Mouse (Mus musculus) forebrain, postnatal 0 days (tissue): ENCODE measurements at regions not wholly inside any gene's neighbourhood (a gene's known extent, or its start where the extent isn't known, plus 50 kb on each side); places are given as distances from the start of the nearest gene placed in this dataset.
A peak's percentile ranks its signal among the peaks of the same experiment; 100 is the strongest.

Source experiments
- ATAC-seq: fragments of 200-750 bp; cut with Nextera tagmentation; 2 replicates; pipeline ENCODE4 v1.8.0; 2017; ENCODE audit warnings: mild to moderate bottlenecking, moderate library complexity
- DNase-seq: peaks from one replicate; pipeline ENCODE4 v3.0.0-alpha.2; 2015
- H3K27ac ChIP-seq: fragments of 300-500 bp; sonication (generic); 2 replicates; pipeline ENCODE4 v1.5.1; 2014; ENCODE audit warnings: low read depth, mild to moderate bottlenecking, antibody characterized with exemption, low read length, moderate library complexity, mixed read lengths
- H3K27me3 ChIP-seq: fragments of 300-500 bp; sonication (generic); 2 replicates; pipeline ENCODE4 v1.6.1; 2014; ENCODE audit warnings: mild to moderate bottlenecking, low read length, mixed read lengths; ENCODE audit not compliant: insufficient read depth
- H3K36me3 ChIP-seq: fragments of 300-500 bp; sonication (generic); 2 replicates; pipeline ENCODE4 v1.6.1; 2014; ENCODE audit warnings: mild to moderate bottlenecking, moderate library complexity; ENCODE audit not compliant: insufficient read depth
- H3K4me1 ChIP-seq: fragments of 300-500 bp; sonication (generic); 2 replicates; pipeline ENCODE4 v1.6.1; 2014; ENCODE audit warnings: antibody characterized with exemption; ENCODE audit not compliant: insufficient read depth
- H3K4me2 ChIP-seq: fragments of 300-500 bp; sonication (generic); 2 replicates; pipeline ENCODE4 v1.6.1; 2014; ENCODE audit warnings: low read depth, mild to moderate bottlenecking, moderate library complexity
- H3K4me3 ChIP-seq: fragments of 300-500 bp; sonication (generic); 2 replicates; pipeline ENCODE4 v1.5.1; 2014; ENCODE audit warnings: low read depth, low read length, mixed read lengths
- H3K9ac ChIP-seq: fragments of 300-500 bp; sonication (generic); 2 replicates; pipeline ENCODE4 v1.6.1; 2014; ENCODE audit warnings: mild to moderate bottlenecking
- H3K9me3 ChIP-seq: fragments of 300-500 bp; sonication (generic); 2 replicates; pipeline ENCODE4 v1.6.1; 2016; ENCODE audit warnings: low read length
- CTCF ChIP-seq: sonication (generic); IDR thresholded peaks from 2 replicates; pipeline ENCODE4 v1.5.1; 2016; ENCODE audit warnings: antibody characterized with exemption, control low read depth, low read depth
- WGBS: fragments of 180-500 bp; shearing (Covaris S2); extraction: QIAGEN DNeasy Blood & Tissue Kit; methylation state at CpG from one replicate; pipeline ENCODE4 v1.1.7; 2014; 5-methylcytosine and 5-hydroxymethylcytosine counted together

DNA sequence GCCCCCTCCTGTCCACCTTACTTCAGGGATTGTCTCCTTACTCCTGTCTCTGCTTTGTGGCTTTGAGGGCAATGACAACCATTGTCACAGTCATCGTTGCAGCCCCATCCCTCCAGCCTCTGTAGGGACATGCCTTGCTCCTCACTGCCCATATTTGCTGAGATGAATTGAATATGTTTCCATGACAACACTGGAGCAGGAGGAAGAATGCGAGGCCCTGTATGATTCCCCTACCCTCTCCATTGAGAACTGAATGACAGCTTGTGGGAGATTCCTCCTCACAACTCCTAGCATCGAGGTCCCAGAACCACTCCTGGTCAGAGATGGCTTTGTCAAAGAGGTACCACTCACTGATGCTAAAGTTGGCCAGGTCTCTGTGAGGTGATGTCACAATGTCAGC is 132.2 kb downstream of the Kdr start:
- Histone ChIP-seq H3K27ac (no peak overlapping the region), H3K4me3 (no peak overlapping the region), H3K27me3 (no peaks in the 10 kb centered on the region), H3K9ac (no peak overlapping the region), H3K36me3 (no peaks in the 10 kb centered on the region), H3K9me3 (no peaks in the 10 kb centered on the region), H3K4me2 (no peak overlapping the region), H3K4me1 (no peaks in the 10 kb centered on the region)
- TF ChIP-seq CTCF = no peak
- WGBS = 23% methylated on average over 3 of the region's 3 CpGs
- ATAC-seq = peak; percentile 85
- DNase-seq = peak; percentile 43

DNA sequence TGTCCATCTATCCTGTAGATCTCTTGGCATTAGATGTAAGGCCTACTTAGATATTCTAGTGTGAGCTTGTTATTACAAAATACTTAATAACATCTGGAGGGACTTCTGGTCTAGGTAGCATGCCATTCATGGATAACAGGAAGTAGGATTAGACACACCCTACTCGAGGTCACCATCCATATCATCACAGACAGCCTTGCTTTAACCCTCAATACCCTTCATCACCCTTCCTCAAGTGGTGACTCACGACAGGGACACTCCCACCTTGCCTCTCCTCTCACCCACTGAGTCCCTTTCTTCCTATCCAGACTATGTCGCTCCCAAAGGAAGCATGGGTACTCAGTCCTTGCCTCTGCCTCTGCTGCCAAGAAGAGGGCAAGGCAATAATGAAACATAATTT is 134.5 kb downstream of the Kdr start:
- no peak for DNase-seq
- H3K4me1 ChIP-seq = no peaks in the 10 kb centered on the region
- no peaks in the 10 kb centered on the region for H3K36me3 ChIP-seq
- no peak for ATAC-seq
- H3K27ac ChIP-seq = no peak overlapping the region
- TF ChIP-seq CTCF = no peak
- WGBS = 79% methylated on average over 3 of the region's 3 CpGs
- no peak overlapping the region for H3K4me2 ChIP-seq
- no peak overlapping the region for H3K4me3 ChIP-seq
- no peak overlapping the region for H3K9ac ChIP-seq
- no peaks in the 10 kb centered on the region for H3K27me3 ChIP-seq
- no peaks in the 10 kb centered on the region for H3K9me3 ChIP-seq

DNA sequence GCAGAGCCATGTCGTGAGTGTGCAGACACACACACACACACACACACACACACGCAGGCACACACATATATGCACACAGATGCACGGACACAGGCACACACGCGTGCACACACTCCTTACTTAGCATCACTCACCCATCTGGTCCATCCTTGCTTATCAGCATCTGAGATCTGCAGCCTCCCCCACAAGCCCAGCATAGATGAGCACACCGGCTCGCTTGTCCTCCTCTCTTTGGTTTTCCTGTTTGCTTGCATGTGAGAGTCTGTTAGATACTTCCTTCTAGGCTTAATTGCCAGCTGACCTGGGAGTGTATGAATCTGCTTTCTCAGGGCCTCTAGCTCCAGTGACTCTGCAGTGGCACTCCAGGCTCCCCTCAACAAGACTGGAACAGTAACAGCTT is 137.8 kb downstream of the Kdr start:
- no peaks in the 10 kb centered on the region for H3K4me1 ChIP-seq
- no peak overlapping the region for H3K4me2 ChIP-seq
- no peaks in the 10 kb centered on the region for H3K27me3 ChIP-seq
- H3K4me3 ChIP-seq = no peak overlapping the region
- H3K27ac ChIP-seq = no peak overlapping the region
- no peaks in the 10 kb centered on the region for H3K9me3 ChIP-seq
- ATAC-seq (no peak), DNase-seq (no peak)
- 95% methylated on average over 7 of the region's 7 CpGs for WGBS
- no peaks in the 10 kb centered on the region for H3K36me3 ChIP-seq
- H3K9ac ChIP-seq = no peak overlapping the region
- no peak for TF ChIP-seq CTCF

DNA sequence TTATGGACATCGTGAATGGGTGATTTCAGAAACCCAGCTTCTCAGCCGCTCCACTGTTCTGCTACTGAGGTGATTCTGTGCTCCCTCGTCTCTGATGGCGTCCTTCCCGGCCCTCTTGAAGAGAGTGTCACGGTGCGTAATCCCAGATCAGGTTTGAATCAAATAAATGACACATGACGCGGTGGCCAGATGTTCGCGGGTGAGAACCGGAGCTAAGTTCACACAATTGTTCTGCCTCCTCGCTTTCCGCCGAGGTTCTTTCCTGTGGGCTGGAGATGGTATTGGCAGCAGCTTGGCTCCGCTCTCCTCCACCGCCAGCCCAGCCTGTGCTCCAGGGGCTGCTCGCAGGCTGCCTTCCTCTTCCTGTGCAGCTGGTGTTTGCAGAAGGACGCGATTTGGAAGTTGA is 142.7 kb downstream of the Kdr start:
- no peaks in the 10 kb centered on the region for H3K9me3 ChIP-seq
- ATAC-seq = peak; percentile 61; the same call in 1 of the 2 replicates
- H3K4me1 ChIP-seq = no peaks in the 10 kb centered on the region
- H3K9ac ChIP-seq = no peak overlapping the region
- no peaks in the 10 kb centered on the region for H3K36me3 ChIP-seq
- no peak overlapping the region for H3K27ac ChIP-seq
- peak overlapping the region; percentile 2; the same call in 1 of the 2 replicates for H3K4me2 ChIP-seq
- H3K27me3 ChIP-seq = no peaks in the 10 kb centered on the region
- no peak for TF ChIP-seq CTCF
- no peak overlapping the region for H3K4me3 ChIP-seq
- 73% methylated on average over 20 of the region's 20 CpGs for WGBS
- no peak for DNase-seq

DNA sequence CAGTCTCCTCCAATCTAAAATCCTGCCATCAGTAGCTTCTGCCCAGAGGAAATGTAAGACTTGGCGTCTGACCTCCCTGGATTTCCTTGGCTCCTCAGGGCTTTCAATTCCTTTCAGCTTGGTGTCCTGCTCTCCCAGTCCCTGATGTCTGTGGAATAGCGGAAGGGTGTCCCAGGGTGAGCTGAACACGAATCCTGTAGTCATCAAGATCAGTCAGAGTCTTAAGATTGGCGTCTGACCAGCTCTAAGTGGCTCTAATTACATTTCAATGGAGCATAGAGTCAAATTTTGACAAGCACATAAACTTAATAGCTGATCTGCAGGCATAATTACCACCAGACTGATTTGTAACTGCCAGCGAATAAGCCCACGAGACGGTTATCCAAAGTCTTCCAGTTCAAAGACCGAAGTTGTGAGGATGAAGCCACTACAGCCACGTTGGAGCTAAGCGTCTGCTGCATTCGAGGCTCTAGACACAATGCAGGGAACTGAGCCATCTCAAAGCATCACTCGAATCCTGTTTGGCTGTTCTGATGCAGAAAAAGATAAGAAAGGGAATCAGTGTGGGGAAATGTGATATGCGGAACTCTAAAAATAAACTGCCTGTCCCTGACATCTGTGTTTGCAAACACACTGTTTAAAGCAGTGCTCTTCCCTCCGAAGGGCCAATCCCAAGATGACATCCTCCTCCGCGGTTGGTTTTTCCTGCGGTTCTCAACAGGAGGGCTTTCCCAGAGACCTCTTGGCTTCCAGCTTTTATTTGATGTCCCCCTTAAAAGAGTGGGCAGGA is 143.3 kb downstream of the Kdr start:
- Histone ChIP-seq H3K27ac (0 out of 2 replicates have a peak overlapping the region, but pooled peaks have one; percentile 29), H3K9me3 (no peaks in the 10 kb centered on the region), H3K9ac (no peak overlapping the region), H3K27me3 (no peaks in the 10 kb centered on the region), H3K4me2 (peak overlapping the region; percentile 2; the same call in 1 of the 2 replicates), H3K4me1 (no peaks in the 10 kb centered on the region), H3K4me3 (no peak overlapping the region), H3K36me3 (no peaks in the 10 kb centered on the region)
- DNase-seq = peak; percentile 50
- 50% methylated on average over 17 of the region's 17 CpGs for WGBS
- no peak for TF ChIP-seq CTCF
- ATAC-seq = peak; percentile 64

DNA sequence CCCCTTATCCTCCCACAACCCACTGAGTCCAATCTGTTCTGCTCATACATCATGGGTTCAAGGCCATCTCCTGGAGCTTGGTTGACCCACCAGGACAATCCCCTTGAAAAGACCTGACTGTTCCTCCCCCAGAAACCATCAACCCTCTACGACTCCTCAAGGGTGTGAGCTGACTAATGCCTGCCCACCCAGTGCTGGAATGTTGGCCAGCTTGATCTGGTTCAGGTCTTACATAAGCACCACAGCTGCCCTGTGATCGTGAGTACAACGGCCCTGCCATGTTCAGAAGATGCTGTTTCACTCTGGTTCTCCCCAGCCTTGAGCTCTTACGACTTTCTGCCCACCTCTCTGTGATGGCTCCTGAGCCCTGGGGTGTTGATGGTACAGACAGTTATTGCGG is 145.9 kb downstream of the Kdr start:
- no peak overlapping the region for H3K4me2 ChIP-seq
- H3K36me3 ChIP-seq = no peaks in the 10 kb centered on the region
- WGBS = 93% methylated on average over 5 of the region's 5 CpGs
- no peaks in the 10 kb centered on the region for H3K9me3 ChIP-seq
- H3K4me1 ChIP-seq = no peaks in the 10 kb centered on the region
- no peak overlapping the region for H3K27ac ChIP-seq
- no peak for ATAC-seq
- no peaks in the 10 kb centered on the region for H3K27me3 ChIP-seq
- no peak overlapping the region for H3K9ac ChIP-seq
- DNase-seq = no peak
- TF ChIP-seq CTCF = no peak
- no peak overlapping the region for H3K4me3 ChIP-seq

DNA sequence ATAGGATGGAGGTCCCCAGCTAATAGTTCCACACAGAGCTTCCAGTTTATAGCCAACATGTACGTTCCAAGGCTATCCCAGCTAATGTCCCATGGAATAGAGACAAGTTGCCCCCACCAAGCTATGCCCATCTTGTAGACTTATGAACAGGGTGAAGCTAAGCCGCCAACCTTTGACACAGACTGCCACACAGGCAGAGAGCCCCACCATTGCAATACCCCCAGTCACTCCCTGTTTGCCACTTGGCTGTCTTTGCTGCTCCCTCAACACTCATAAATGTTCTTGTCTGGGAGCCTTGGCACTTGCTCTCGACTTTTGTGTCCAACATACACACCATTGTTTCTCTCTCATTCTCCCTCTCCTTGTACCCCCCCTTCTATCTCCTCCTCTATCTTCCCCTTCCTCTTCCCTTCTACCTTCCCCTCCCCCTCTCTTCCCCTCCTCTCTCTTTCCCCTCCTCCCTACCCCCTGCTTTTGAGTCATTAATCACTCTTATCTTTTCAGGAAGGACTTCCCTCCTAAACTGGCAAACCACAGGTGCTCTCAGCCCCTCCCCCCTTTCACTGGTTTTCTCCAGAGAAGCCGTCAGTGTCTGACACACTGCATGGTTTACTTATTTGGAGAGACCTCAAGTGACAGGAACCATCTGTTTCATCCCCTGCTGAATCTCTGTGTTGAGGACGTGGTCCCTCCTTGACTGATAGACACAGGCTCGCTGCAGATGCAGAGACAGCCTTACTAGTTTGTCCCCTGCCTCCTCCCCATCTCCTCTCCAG is 148.2 kb downstream of the Kdr start:
- H3K27ac ChIP-seq = no peak overlapping the region
- no peak for ATAC-seq
- DNase-seq = no peak

More for the DNA sequence above, 148.2 kb downstream of the Kdr start:
- Histone ChIP-seq H3K27me3 (no peaks in the 10 kb centered on the region), H3K4me2 (no peak overlapping the region), H3K4me3 (no peak overlapping the region), H3K9ac (no peak overlapping the region), H3K36me3 (no peaks in the 10 kb centered on the region), H3K4me1 (no peaks in the 10 kb centered on the region), H3K9me3 (no peaks in the 10 kb centered on the region)
- WGBS = 49% methylated on average over 6 of the region's 6 CpGs
- no peak for TF ChIP-seq CTCF
